Mouse (Mus musculus) layer of hippocampus, adult 18-20 months (tissue): ENCODE results near the gene Slc5a2. TPM values are rescaled to one million over a fixed set of nuclear protein-coding genes. Genes with fewer than 3 reads are reported as not detected.

Experiments
- DNase-seq, 2 experiments: peaks; one replicate each; pipeline ENCODE4 v3.0.0; 2022; ENCODE audit warnings: low spot score in 2 of 2
- long read RNA-seq: library from polyadenylated mRNA; stranded (forward); transcript quantifications from one replicate; pipeline ENCODE4 v2.0.0, GENCODE M21; 2021
- total RNA-seq, 2 experiments: library from RNA; stranded (reverse); gene quantifications; 2 replicates each; pipeline ENCODE4 v1.2.3; 2021

Slc5a2 gene
- total RNA-seq, result not detected
- long read RNA-seq, result 0 reads

- DNase-seq, result no peak
These were observed at the start of gene Slc5a2 for GRCm38 (mm10) chr7:128265411-128265810. Gene Slc5a2 (plus strand): TSS chr7:128265657.

GRCm38 (mm10) chr7:128219952-128220351 is 45.5 kb upstream of the Slc5a2 start:
- DNase-seq, result no peak

- DNase-seq, result no peak
These were observed 44.5 kb upstream of the Slc5a2 start for GRCm38 (mm10) chr7:128220936-128221335.

GRCm38 (mm10) chr7:128231741-128232140 is 33.7 kb upstream of the Slc5a2 start:
- DNase-seq, result no peak

- no peak for DNase-seq
These were observed 30.7 kb upstream of the Slc5a2 start for GRCm38 (mm10) chr7:128234796-128235195.

- no peak for DNase-seq
These were observed 30.0 kb upstream of the Slc5a2 start for GRCm38 (mm10) chr7:128235481-128235880.

GRCm38 (mm10) chr7:128236426-128236825 is 29.0 kb upstream of the Slc5a2 start:
- no peak for DNase-seq

GRCm38 (mm10) chr7:128236856-128237592 is 28.4 kb upstream of the Slc5a2 start, which contains the start of gene Armc5:
Gene Armc5 (plus strand): TSS chr7:128237342.
- peak; percentile 73 to 89 for DNase-seq

GRCm38 (mm10) chr7:128237593-128237926 is 27.9 kb upstream of the Slc5a2 start:
- no peak for DNase-seq

GRCm38 (mm10) chr7:128237927-128238778 is 27.3 kb upstream of the Slc5a2 start, which contains the start of gene 9130023H24Rik:
Gene 9130023H24Rik (minus strand): TSS chr7:128238031.
- DNase-seq, result peak; percentile 99

GRCm38 (mm10) chr7:128238991-128239390 is 26.5 kb upstream of the Slc5a2 start:
- DNase-seq, result no peak

- DNase-seq, result no peak
These were observed 25.2 kb upstream of the Slc5a2 start for GRCm38 (mm10) chr7:128240131-128240784.

GRCm38 (mm10) chr7:128242331-128242730 is 23.1 kb upstream of the Slc5a2 start:
- DNase-seq, result no peak

- no peak for DNase-seq
These were observed 21.5 kb upstream of the Slc5a2 start for GRCm38 (mm10) chr7:128243921-128244320.

- DNase-seq, result no peak
These were observed 20.9 kb upstream of the Slc5a2 start for GRCm38 (mm10) chr7:128244410-128245025.

GRCm38 (mm10) chr7:128245547-128245946 is 19.9 kb upstream of the Slc5a2 start:
- no peak for DNase-seq

GRCm38 (mm10) chr7:128246496-128247391 is 18.7 kb upstream of the Slc5a2 start, which contains the start of gene Tgfb1i1:
Gene Tgfb1i1 (plus strand): TSS chr7:128246812.
- peak in 1 of 2 experiments; percentile 47 for DNase-seq

- DNase-seq, result peak; percentile 72 to 91
These were observed 18.0 kb upstream of the Slc5a2 start for GRCm38 (mm10) chr7:128247443-128247842.

- no peak for DNase-seq
These were observed 17.1 kb upstream of the Slc5a2 start for GRCm38 (mm10) chr7:128248081-128249042.
